Mouse (Mus musculus): ENCODE measurements around the gene Oaz2.

DNA sequence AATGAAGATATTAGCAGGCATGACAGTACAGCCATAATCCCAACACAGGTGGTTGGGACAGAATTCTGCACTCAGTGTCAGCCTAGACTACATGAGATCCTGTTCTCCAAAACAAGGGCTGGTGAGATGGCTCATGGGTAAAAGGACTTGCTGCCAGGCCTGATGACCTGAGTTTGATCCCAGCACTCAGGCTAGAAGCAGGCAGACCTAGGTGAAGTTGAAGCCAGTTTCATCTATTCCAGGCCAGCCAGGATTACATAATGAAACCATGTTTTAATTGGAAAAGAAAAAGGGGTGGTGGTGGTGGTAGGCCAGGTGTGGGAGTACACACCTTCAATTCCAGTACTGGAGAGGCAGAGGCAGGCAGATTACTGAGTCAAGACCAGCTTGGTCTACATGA is 30.2 kb downstream of the Oaz2 start:
- no peak for TF ChIP-seq POLR2A (IDR thresholded peaks at IDR 0.05; ENCODE audit: insufficient read length, low read depth)
- no peak for TF ChIP-seq TCF3 (IDR thresholded peaks at IDR 0.05; ENCODE audit: insufficient read length, low read depth)
- no peak for TF ChIP-seq CEBPB (IDR thresholded peaks at IDR 0.05; ENCODE audit: insufficient read depth, poor library complexity, severe bottlenecking)
